Mouse (Mus musculus) kidney, postnatal 0 days (tissue): ENCODE results near the gene Fam20c. TPM values are rescaled to one million over a fixed set of nuclear protein-coding genes. Genes with fewer than 3 reads are reported as not detected.

Experiments
- ATAC-seq: fragments of 200-750 bp; cut with Nextera tagmentation; replicated peaks from 2 replicates; pipeline ENCODE4 v1.8.0; 2017; ENCODE audit warnings: low read depth, moderate number of reproducible peaks, moderate TSS enrichment, moderate library complexity; ENCODE audit not compliant: low FRiP score
- DNase-seq: peaks from one replicate; pipeline ENCODE4 v3.0.0-alpha.2; 2016; ENCODE audit warnings: low spot score
- H3K27ac ChIP-seq: fragments of 300-500 bp; sonication (generic); 2 replicates; pipeline ENCODE4 v1.5.1; 2014; ENCODE audit warnings: mild to moderate bottlenecking
- H3K27me3 ChIP-seq: fragments of 300-500 bp; sonication (generic); 2 replicates; pipeline ENCODE4 v1.6.1; 2014; ENCODE audit warnings: low read length, mixed read lengths; ENCODE audit not compliant: insufficient read depth
- H3K36me3 ChIP-seq: fragments of 300-500 bp; sonication (generic); 2 replicates; pipeline ENCODE4 v1.6.1; 2014; ENCODE audit warnings: low read length, mixed read lengths; ENCODE audit not compliant: insufficient read depth
- H3K4me1 ChIP-seq: fragments of 300-500 bp; sonication (generic); replicated peaks from 2 replicates; pipeline ENCODE4 v1.6.1; 2014; ENCODE audit warnings: antibody characterized with exemption, low read length, mixed read lengths; ENCODE audit not compliant: insufficient read depth
- H3K4me2 ChIP-seq: fragments of 300-500 bp; sonication (generic); 2 replicates; pipeline ENCODE4 v1.6.1; 2014; ENCODE audit warnings: mild to moderate bottlenecking, low read length, moderate library complexity, mixed read lengths
- H3K4me3 ChIP-seq: fragments of 300-500 bp; sonication (generic); replicated peaks from 2 replicates; pipeline ENCODE4 v1.5.1; 2014; ENCODE audit warnings: low read depth, low read length
- H3K9ac ChIP-seq: fragments of 300-500 bp; sonication (generic); 2 replicates; pipeline ENCODE4 v1.6.1; 2014; ENCODE audit warnings: low read depth, low read length
- H3K9me3 ChIP-seq: fragments of 300-500 bp; sonication (generic); replicated peaks from 2 replicates; pipeline ENCODE4 v1.6.1; 2016; ENCODE audit warnings: low read length, inconsistent platforms, mixed read lengths
- CTCF ChIP-seq: IDR thresholded peaks from 2 replicates; pipeline ENCODE4 v1.5.1; 2016; ENCODE audit warnings: antibody characterized with exemption, low read depth, mild to moderate bottlenecking, moderate library complexity
- WGBS: fragments of 180-500 bp; shearing (Covaris S2); extraction: QIAGEN DNeasy Blood & Tissue Kit; methylation state at CpG from one replicate; pipeline ENCODE4 v1.1.7; 2014; 5-methylcytosine and 5-hydroxymethylcytosine counted together
- polyA plus RNA-seq: library from polyadenylated mRNA; unstranded; fragments of >200 nt; fragmentation: Nextera tagmentation; extraction: Ambion mirVana; gene quantifications from 2 replicates; pipeline ENCODE4 v1.2.1, GENCODE M21; 2015

The Fam20c gene
- polyA plus RNA-seq, 1 experiment from 2014 or later = 27.3 TPM

DNA sequence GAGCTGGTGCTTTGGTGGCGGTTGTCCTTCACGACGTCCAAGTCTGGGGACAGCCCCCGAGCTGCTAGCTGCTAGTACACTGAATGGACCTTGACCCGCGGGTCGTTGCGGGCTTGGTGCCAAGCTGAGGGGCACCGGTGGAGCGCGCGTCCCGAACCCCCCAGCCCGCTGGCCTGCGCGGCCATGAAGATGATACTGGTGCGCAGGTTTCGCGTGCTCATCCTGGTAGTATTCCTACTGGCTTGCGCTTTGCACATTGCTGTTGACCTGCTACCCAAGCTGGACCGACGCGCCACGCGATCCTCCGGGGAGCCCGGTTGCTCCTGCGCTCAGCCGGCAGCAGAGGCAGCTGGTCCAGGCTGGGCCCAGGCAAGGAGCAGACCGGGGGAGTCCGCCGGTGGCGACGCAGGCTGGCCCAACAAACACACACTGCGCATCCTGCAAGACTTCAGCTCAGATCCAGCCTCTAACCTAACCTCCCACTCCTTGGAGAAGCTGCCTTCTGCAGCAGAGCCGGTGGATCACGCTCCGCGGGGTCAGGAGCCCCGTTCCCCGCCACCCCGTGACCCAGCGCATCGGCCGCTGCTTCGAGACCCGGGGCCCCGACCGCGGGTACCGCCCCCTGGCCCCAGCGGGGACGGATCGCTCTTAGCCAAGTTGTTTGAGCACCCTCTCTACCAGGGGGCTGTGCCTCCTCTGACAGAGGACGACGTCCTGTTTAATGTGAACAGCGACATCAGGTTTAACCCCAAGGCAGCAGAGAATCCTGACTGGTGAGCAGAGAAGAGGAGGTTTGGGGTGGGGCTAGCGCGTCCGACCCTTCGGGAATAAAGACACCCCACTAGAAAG lies 1.4 kb downstream of the Fam20c start:
- ATAC-seq = 0 out of 2 replicates have a peak, but pooled peaks have one; percentile 8
- H3K4me1 ChIP-seq = peaks cover 38% of the 10 kb centered on the region
- peak overlapping the region; percentile 85 for H3K27ac ChIP-seq
- H3K9ac ChIP-seq = peak overlapping the region; percentile 80
- no peak for TF ChIP-seq CTCF
- no peaks in the 10 kb centered on the region for H3K27me3 ChIP-seq
- no peak for DNase-seq
- peak overlapping the region; percentile 93 for H3K4me2 ChIP-seq
- peak overlapping the region; percentile 61 for H3K4me3 ChIP-seq
- 1% methylated on average over 61 of the region's 61 CpGs for WGBS
- H3K9me3 ChIP-seq = no peaks in the 10 kb centered on the region
- H3K36me3 ChIP-seq = 0 out of 2 replicates have a peak, but pooled peaks cover 4% of the 10 kb centered on the region

DNA sequence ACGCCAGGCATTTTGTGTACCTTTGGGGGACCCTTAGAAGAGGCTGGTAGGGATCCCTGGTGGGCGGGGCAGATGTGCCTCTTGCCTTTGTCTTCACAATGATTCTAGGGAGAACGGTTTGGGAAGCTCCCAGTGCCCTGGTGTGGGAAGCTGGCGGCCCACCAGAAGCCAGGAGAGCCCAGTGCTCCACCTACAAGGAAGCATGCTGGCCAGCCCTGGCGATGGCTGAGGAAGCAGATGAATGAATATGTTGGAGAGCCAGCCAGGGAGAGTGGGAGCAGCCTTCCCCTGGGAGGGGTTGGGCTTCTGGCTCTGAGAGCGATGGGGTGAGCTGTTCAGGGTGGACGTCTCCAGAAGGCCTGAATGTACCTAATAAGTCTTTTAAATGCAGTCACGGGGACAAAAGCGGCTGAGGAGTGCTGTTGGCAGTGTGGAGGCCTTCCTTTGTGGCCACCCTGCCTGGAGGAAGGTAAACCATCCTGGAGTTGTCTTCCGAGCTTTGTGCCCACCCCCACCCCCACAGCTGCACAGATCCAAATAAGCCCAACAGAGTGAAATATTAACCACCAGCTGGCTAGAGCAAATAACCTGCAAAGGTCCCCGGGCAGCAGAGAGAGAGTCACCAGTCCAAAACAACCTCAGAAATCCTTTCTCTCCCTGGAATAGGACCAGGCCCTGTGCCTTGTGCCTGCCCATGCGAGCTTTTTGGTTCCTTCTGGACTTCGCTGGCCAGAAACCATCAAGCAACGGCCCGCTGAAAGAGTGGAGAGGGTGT lies 2.2 kb downstream of the Fam20c start:
- Histone ChIP-seq H3K27ac (peak overlapping the region; percentile 85), H3K4me2 (peak overlapping the region; percentile 93), H3K4me3 (peak overlapping the region; percentile 61), H3K27me3 (no peaks in the 10 kb centered on the region), H3K36me3 (0 out of 2 replicates have a peak, but pooled peaks cover 4% of the 10 kb centered on the region), H3K4me1 (peaks cover 38% of the 10 kb centered on the region), H3K9me3 (no peaks in the 10 kb centered on the region), H3K9ac (peak overlapping the region; percentile 80)
- WGBS = 19% methylated on average over 15 of the region's 15 CpGs
- no peak for TF ChIP-seq CTCF
- DNase-seq (peak; percentile 61), ATAC-seq (no peak)

- Histone ChIP-seq H3K9ac (peak overlapping the region; percentile 44; the same call in 1 of the 2 replicates), H3K9me3 (no peaks in the 10 kb centered on the region), H3K4me2 (peak overlapping the region; percentile 93), H3K4me3 (peak overlapping the region; percentile 61), H3K27ac (peak overlapping the region; percentile 85), H3K4me1 (peaks cover 38% of the 10 kb centered on the region), H3K36me3 (0 out of 2 replicates have a peak, but pooled peaks cover 4% of the 10 kb centered on the region), H3K27me3 (no peaks in the 10 kb centered on the region)
- DNase-seq (no peak), ATAC-seq (no peak)
- WGBS = 59% methylated on average over 6 of the region's 6 CpGs
- TF ChIP-seq CTCF = no peak
These were observed 2.8 kb downstream of the Fam20c start for GRCm38 (mm10) chr5:138757135-138757534.

- no peak for TF ChIP-seq CTCF
- WGBS = 91% methylated on average over 12 of the region's 12 CpGs
- H3K4me1 ChIP-seq = peaks cover 38% of the 10 kb centered on the region
- H3K9ac ChIP-seq = peak overlapping the region; percentile 44; the same call in 1 of the 2 replicates
- no peaks in the 10 kb centered on the region for H3K27me3 ChIP-seq
- peak overlapping the region; percentile 85 for H3K27ac ChIP-seq
- peak overlapping the region; percentile 93; the same call in 1 of the 2 replicates for H3K4me2 ChIP-seq
- no peak for DNase-seq
- H3K9me3 ChIP-seq = no peaks in the 10 kb centered on the region
- no peak for ATAC-seq
- peak overlapping the region; percentile 61; the same call in 1 of the 2 replicates for H3K4me3 ChIP-seq
- H3K36me3 ChIP-seq = 0 out of 2 replicates have a peak, but pooled peaks cover 4% of the 10 kb centered on the region
These were observed 3.3 kb downstream of the Fam20c start for GRCm38 (mm10) chr5:138757616-138758015.

GRCm38 (mm10) chr5:138758533-138758932 lies 4.2 kb downstream of the Fam20c start:
- DNase-seq = no peak
- Histone ChIP-seq H3K9me3 (no peaks in the 10 kb centered on the region), H3K4me1 (peaks cover 32% of the 10 kb centered on the region), H3K4me3 (no peak overlapping the region), H3K27ac (no peak overlapping the region), H3K27me3 (no peaks in the 10 kb centered on the region), H3K36me3 (0 out of 2 replicates have a peak, but pooled peaks cover 7% of the 10 kb centered on the region), H3K4me2 (no peak overlapping the region), H3K9ac (no peak overlapping the region)
- TF ChIP-seq CTCF = no peak
- WGBS = 73% methylated on average over 3 of the region's 3 CpGs
- no peak for ATAC-seq

DNA sequence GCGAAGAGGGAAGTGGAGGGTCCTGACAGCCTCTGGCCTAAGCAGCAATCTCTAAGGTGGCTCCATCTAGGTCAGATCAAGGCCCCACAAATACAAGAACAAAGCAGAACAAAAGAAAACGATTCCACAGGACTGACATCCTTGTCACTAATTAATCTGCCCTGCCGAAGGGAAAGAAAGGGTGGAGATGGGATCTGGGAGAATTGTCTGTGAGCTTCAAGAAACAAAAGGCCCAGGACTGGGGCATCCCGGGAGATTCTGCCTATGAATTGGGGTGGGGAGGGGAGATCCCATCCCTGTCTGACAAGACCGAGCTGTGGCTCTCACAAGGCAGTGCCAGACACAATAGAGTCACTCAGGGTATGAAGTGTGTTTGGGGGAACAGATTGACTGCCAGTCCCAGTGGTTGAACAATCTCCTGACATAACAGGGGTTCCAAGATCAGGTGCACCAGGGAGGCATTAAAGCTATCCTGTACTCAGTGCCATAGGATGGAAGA lies 7.6 kb downstream of the Fam20c start:
- Histone ChIP-seq H3K27ac (no peak overlapping the region), H3K9me3 (no peaks in the 10 kb centered on the region), H3K4me3 (no peak overlapping the region), H3K9ac (no peak overlapping the region), H3K4me1 (peaks cover 8% of the 10 kb centered on the region; the same call in 1 of the 2 replicates), H3K4me2 (no peak overlapping the region), H3K27me3 (no peaks in the 10 kb centered on the region), H3K36me3 (0 out of 2 replicates have a peak, but pooled peaks cover 10% of the 10 kb centered on the region)
- DNase-seq (no peak), ATAC-seq (no peak)
- no peak for TF ChIP-seq CTCF
- 69% methylated on average over 5 of the region's 5 CpGs for WGBS
